Mouse (Mus musculus): ENCODE results near the gene Lars2.
"Not testable (repeated sequence)": the region's sequence is repeated elsewhere in the genome, so short reads cannot be mapped to it uniquely, and the experiment has no call there.

Lars2 gene

GRCm38 (mm10) chr9:123366708-123367385 is at the start of gene Lars2:
Gene Lars2, plus strand, starts transcription at chr9:123366927.
- peak; percentile 97 for DNase-seq

GRCm38 (mm10) chr9:123326106-123326505 is 40.6 kb upstream of the Lars2 start:
- no peak for DNase-seq

GRCm38 (mm10) chr9:123328336-123328735 is 38.4 kb upstream of the Lars2 start:
- DNase-seq, result no peak

GRCm38 (mm10) chr9:123329831-123330230 is 36.9 kb upstream of the Lars2 start:
- DNase-seq, result no peak

- DNase-seq, result not testable (repeated sequence)
Measured at GRCm38 (mm10) chr9:123330271-123330670, 36.5 kb upstream of the Lars2 start.

- DNase-seq, result no peak
Measured at GRCm38 (mm10) chr9:123333479-123333878, 33.2 kb upstream of the Lars2 start.

- DNase-seq, result no peak
Measured at GRCm38 (mm10) chr9:123335044-123335670, 31.6 kb upstream of the Lars2 start.

GRCm38 (mm10) chr9:123339651-123340144 is 27.0 kb upstream of the Lars2 start:
- peak; percentile 12 for DNase-seq

- DNase-seq, result no peak
Measured at GRCm38 (mm10) chr9:123341256-123341655, 25.5 kb upstream of the Lars2 start.

- DNase-seq, result no peak
Measured at GRCm38 (mm10) chr9:123343069-123343468, 23.7 kb upstream of the Lars2 start.

- not testable (repeated sequence) for DNase-seq
Measured at GRCm38 (mm10) chr9:123349286-123349685, 17.4 kb upstream of the Lars2 start.

- DNase-seq, result no peak
Measured at GRCm38 (mm10) chr9:123359981-123360380, 6.7 kb upstream of the Lars2 start.

GRCm38 (mm10) chr9:123365353-123365752 is 1.4 kb upstream of the Lars2 start:
- DNase-seq, result no peak

GRCm38 (mm10) chr9:123365942-123366707 is 602 bp upstream of the Lars2 start:
- DNase-seq, result no peak

GRCm38 (mm10) chr9:123367636-123368035 is 909 bp downstream of the Lars2 start:
- DNase-seq, result no peak

GRCm38 (mm10) chr9:123382399-123382798 is 15.7 kb downstream of the Lars2 start:
- no peak for DNase-seq

- DNase-seq, result no peak
Measured at GRCm38 (mm10) chr9:123384696-123385095, 18.0 kb downstream of the Lars2 start.

GRCm38 (mm10) chr9:123385352-123386198 is 18.8 kb downstream of the Lars2 start:
- no peak for DNase-seq

- no peak for DNase-seq
Measured at GRCm38 (mm10) chr9:123386347-123386746, 19.6 kb downstream of the Lars2 start.

- DNase-seq, result not testable (repeated sequence)
Measured at GRCm38 (mm10) chr9:123388087-123389007, 21.6 kb downstream of the Lars2 start.

GRCm38 (mm10) chr9:123391140-123391849 is 24.6 kb downstream of the Lars2 start:
- DNase-seq, result no peak
